Mouse (Mus musculus) lung, postnatal 0 days (tissue): ENCODE data around the gene Nat14.
"Not testable (repeated sequence)": the region's sequence is repeated elsewhere in the genome, so short reads cannot be mapped to it uniquely, and the experiment has no call there.

Source experiments
- CTCF ChIP-seq: IDR thresholded peaks from 2 replicates; pipeline ENCODE4 v1.5.1; 2016; ENCODE audit warnings: antibody characterized with exemption, mild to moderate bottlenecking
- EP300 ChIP-seq: IDR thresholded peaks from 2 replicates; pipeline ENCODE4 v1.6.1; 2016; ENCODE audit warnings: antibody characterized with exemption, mild to moderate bottlenecking, control low read depth

GRCm38 (mm10) chr7:4879036-4879435 is 42.8 kb upstream of the Nat14 start:
- TF ChIP-seq CTCF, EP300: not testable (repeated sequence)
